Mouse (Mus musculus): Measurements from ENCODE around the gene Htt. TPM values are rescaled to one million over a fixed set of nuclear protein-coding genes. Genes with fewer than 3 reads are reported as not detected.

Gene Htt
- polyA plus RNA-seq, 1 experiment from 2014 or later, result 8.3 TPM

DNA sequence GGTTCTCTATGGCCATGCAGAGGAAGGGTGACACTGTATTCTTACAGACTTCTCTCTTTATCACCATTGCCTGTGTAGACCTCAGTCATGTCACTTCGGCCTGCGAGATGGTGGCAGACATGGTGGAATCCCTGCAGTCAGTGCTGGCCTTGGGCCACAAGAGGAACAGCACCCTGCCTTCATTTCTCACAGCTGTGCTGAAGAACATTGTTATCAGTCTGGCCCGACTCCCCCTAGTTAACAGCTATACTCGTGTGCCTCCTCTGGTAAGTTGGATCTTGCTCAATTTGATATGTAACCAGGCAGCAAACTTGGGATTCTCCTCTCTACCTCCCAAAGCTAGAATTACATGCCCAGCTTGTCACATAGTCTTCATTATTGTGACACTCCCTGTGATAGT lies 127.7 kb downstream of the Htt start:
- DNase-seq (ENCODE audit: low spot score), result no peak

DNA sequence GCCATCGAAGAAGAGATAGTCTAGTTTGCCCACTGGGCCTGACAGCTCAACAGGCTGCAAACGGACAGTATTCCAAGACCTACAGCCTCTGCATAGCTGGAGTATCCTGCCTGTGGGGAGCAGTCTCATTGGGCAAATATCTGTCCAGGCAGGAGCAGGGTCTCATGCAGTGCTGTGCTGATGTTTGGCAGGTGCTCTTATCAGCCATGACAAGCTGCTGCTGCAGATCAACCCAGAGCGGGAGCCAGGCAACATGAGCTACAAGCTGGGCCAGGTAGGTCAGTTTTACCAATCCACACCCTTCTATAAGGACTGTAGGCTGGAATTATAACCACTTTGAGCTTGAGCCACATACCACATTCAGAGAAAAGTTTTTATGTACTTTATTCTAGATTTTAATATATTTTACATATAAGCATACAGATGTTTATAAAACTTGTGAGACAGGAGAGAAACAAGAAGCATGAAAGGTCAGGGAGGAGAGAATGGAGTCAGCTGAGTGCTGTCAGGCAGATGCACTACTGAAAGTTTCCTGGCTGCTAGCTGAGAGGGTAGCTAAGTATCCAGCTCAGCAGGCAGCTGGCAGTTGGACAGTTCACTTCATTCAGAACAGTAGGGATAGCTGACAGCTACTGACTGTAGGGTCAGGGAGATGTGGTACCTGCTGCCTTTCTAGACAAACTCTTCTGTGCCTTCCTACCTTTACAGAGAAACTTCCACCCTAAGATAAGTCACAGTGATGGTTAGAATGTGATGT lies 135.3 kb downstream of the Htt start:
- no peak for DNase-seq (ENCODE audit: low spot score)

DNA sequence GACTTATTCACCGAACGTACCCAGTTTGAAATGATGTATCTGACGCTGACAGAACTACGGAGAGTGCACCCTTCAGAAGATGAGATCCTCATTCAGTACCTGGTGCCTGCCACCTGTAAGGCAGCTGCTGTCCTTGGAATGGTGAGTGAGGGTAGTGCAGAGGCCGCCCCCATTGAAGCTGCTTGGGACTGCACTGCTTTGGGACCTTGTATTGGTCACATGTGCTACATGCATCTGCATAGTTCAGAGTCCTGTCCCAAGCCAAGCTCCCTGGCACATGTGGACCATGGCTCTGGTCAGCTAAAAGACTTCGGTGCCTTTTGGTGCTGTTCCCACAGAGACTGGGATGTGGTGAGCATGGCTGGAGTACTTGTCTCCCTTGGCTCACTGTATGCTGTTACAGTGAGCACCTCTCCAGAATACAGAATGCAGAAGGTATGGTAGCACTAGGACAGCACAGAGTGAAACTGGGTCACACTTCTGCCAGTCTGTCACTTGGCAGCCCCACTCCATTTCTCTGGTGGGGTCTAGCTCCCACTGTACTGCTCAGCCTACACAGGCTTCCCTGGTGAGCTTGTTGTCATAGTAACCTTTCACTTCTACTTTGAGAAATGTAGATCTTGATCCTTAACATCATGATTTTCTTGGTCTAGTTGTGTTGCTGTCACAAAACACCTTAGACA lies 138.4 kb downstream of the Htt start:
- DNase-seq (ENCODE audit: low spot score), result no peak

DNA sequence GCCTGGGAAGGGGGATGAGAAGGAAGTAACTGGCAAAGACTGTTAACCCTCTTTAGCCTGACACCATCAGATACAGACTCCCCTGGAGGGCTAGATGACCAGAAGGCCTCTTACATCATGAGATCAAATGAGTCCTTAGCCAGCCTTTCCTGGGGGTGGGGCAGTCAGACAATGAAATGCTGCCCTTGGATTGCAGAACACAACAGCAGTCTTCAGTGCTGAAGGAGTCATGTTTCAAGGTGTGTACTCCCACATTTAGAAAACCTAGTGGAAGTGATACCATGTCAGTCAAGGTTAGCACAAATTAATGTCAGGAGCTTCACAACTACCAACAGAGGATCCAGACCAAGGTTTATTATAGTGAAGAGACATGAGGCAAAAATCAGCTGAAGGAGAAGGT lies 140.8 kb downstream of the Htt start:
- DNase-seq (ENCODE audit: low spot score), result no peak

DNA sequence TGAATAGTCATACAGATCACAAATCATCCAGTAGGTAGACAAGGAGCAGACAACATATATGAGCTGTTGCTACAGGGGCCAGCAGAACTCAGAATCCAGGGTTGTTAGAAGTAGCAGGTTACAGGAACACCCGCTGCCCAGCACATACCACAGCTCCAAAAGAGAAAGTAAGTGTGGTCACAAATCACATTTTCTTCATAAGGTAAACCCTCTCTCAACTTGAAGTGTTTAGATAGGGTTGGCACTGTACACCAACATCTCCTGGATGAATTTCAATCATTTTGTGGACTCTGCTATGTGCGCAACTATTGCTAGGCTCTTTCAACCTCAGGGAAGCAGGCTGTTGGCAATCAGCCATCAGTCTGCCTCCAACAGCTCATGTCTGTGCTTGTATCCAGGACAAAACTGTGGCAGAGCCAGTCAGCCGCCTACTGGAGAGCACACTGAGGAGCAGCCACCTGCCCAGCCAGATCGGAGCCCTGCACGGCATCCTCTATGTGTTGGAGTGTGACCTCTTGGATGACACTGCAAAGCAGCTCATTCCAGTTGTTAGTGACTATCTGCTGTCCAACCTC lies 141.4 kb downstream of the Htt start:
- DNase-seq (ENCODE audit: low spot score), result no peak

DNA sequence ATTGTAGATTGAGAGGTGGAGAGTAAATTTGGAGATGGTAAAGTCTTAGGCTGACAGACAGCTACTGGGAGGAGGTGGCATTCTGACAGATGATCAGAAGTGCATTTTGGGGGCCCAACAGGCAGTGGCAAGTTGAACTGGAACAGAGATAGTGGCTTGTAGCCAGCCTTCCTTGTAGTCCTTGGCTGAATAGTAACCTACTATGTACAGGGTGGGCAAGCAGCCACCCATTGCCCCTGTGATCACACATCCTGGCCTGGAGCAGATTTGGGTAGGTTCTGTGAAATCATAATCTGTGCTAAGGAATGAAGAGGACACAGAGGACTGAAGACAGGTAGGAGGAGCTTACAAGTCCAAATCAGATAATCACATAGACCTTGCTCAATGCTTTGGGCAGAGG lies 142.9 kb downstream of the Htt start:
- no peak for DNase-seq (ENCODE audit: low spot score)

DNA sequence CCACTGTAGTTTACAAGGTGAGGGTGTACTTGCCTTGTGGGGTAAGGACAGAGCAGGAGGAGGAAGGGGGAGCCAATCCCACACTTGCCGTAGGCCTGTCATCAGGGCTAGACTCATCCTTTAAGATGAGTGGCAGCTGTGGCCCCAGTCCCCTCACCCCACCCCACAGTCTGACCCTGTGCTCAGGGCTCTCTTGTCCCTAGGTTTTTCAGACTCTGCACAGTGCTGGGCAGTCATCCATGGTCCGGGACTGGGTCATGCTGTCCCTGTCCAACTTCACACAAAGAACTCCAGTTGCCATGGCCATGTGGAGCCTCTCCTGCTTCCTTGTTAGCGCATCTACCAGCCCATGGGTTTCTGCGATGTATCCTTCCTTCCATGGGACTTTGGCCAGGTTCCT lies 145.7 kb downstream of the Htt start:
- DNase-seq (ENCODE audit: low spot score), result no peak

DNA sequence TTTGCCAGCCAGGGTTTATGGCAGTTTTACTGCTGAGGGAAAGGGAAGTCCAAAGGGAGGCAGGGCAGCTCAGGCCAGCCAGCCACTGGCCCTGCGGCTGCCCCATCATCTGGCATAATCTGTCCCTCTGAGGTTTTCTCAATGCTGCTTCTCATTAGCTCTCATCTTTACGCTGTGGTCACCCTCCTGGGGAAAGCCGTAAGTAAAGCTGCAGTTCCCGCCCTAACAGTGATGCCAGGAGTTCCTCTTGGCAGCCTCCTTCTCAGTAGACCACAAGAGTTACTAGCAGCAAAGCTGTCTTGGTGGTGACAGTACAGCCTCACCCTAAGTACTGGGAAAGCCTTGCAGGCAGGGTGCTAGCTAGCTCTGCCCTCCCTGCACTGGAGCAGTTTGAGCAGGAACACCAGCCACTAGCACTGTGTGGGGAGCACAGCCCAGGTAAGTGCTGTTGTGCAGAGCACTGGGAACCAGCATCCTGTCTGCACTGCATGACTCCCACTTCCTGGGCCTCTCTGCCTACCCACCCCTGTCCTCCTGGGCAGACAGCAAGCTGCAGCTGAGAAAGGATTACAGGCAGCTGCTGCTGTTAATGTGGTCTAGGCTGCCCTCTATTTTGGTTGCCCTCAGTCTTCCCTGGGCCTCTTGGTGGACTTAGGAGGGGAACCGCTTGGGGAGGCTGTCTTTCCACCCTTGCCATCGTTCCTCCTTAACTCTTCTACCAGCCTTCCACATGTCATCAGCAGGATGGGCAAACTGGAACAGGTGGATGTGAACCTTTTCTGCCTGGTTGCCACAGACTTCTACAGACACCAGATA lies 146.6 kb downstream of the Htt start, which contains the start of gene Msantd1:
Gene Msantd1, plus strand, starts transcription at position 103 of the 816 bp plus-strand sequence.
- peak; percentile 78 for DNase-seq (ENCODE audit: low spot score)

DNA sequence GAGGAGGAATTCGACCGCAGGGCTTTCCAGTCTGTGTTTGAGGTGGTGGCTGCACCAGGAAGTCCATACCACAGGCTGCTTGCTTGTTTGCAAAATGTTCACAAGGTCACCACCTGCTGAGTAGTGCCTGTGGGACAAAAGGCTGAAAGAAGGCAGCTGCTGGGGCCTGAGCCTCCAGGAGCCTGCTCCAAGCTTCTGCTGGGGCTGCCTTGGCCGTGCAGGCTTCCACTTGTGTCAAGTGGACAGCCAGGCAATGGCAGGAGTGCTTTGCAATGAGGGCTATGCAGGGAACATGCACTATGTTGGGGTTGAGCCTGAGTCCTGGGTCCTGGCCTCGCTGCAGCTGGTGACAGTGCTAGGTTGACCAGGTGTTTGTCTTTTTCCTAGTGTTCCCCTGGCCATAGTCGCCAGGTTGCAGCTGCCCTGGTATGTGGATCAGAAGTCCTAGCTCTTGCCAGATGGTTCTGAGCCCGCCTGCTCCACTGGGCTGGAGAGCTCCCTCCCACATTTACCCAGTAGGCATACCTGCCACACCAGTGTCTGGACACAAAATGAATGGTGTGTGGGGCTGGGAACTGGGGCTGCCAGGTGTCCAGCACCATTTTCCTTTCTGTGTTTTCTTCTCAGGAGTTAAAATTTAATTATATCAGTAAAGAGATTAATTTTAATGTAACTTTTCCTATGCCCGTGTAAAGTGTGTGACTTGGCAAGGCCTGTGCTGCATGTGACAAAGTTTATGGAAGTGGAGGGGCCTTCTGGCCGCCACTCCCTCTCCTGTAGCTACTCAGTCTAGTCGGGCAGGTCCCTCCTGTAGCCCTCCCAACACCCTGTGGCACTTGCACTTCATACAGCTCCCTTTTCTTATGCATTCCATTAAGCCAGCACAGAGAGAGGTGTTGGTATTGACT lies 147.4 kb downstream of the Htt start:
- peak; percentile 74 for DNase-seq (ENCODE audit: low spot score)

DNA sequence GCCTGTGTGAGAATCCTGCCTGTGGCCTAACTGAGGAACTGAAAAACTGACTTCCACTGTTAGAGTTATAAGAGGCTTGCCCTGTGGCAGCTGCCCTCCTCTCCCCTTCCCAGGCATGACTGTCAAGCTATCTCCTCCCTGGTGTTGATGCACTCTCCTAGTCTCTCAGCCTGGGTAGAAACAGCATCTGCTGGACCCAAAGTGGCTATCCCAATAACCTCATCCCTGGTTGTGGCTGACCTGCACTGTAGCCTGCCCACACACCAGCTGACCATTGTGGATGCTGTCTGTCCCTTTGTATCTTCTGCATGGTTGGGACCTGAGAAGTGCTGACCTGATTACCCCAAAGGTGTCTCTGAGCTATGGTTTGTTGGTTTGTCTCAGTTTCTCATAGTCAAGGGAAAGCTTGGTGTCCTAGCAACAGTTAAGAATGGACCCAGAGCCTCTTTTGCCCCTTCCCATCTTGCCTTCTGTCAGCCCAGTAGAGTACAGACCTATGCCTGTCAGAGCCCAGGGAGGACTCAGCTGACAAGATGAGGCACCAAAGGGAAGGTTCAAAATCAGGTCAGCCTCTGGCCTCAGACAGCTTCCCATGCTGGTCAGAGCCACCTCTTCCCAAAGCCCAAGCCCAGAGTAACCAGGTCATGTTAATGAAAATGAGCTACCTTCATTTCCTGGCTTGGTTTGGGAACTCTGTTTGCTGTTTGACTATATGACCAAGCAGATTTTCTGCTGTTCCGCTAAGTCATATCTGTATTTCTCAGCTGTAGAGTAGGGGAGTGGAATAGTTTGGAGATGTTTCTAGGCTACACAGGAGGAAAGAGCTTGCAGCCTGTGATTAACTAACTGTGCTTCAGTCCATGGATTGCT lies 148.3 kb downstream of the Htt start:
- no peak for DNase-seq (ENCODE audit: low spot score)

DNA sequence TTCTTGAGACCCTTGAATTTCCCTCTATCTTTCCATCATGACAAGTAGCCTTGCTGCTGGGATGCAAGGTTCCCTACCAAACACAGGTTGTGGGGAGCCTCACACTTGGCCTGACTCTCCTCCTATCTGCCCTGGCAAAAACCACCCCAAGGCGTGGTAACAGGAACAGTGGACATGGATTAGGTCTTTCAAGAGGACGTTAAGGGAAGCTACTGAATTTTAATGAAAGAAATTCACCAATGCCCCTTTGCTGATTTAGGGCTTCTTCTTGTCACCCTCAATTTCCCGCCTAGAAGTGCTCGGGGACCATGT lies 148.9 kb downstream of the Htt start:
- no peak for DNase-seq (ENCODE audit: low spot score)

DNA sequence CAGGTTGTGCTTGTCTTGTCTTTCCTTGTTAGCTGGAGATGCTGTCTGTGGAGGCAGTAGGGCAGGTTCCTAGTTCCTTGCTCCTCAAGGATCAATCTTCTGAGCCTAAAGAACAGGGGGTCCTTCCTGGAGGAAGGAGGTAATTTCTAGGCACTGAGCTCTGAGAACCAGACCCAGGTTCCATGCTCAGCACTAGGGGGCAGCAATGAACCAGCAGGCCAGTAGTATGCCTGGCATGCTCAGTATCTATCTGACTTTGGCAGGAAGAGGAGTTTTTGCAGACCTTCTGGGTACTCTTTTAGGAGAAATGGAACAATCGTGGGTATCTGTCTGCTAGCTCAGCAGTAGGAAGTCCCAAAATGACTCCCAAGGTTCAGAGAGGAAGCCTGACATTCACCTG lies 154.3 kb downstream of the Htt start:
- peak; percentile 73 for DNase-seq (ENCODE audit: low spot score)

DNA sequence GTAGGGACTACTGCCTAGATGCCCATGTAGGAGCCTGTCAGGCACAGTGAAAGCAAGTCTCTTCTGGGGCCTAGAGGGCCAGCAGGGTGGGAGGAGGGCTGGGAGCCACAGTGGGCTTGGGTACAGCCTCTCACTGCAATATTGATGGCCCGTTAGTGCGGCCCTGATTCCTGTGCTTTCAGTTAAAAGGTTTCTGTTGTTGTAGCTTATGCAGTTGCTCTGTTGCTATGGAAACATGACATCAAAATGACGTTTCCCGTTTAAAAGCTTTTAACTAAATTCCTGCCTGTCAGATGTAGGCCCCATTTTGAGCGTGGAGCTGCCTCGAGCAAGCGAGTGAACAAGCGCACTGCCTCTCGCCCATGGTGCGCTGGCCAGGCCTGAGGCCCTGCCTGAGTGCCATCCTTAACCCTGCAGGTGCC lies 155.7 kb downstream of the Htt start:
- DNase-seq (ENCODE audit: low spot score), result no peak

DNA sequence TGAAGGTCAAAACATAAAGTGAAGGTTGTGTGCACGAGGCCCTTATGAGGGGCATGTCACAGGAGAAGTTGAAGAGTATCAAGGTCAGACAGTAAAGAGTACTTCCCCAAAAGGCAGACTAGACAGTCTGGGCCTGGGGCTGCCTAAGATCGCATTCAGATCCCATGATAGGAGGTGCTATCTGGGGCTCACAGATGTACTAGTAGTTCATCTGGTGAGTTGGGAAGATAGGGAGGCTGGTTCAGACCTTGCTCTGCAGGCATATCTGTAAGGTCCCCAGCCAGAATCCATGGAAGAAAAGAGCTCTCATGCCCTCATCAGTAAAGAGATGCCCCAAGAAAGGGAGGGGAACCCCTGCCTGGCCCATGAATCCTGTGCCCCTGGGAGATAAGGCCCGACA lies 157.2 kb downstream of the Htt start:
- no peak for DNase-seq (ENCODE audit: low spot score)

DNA sequence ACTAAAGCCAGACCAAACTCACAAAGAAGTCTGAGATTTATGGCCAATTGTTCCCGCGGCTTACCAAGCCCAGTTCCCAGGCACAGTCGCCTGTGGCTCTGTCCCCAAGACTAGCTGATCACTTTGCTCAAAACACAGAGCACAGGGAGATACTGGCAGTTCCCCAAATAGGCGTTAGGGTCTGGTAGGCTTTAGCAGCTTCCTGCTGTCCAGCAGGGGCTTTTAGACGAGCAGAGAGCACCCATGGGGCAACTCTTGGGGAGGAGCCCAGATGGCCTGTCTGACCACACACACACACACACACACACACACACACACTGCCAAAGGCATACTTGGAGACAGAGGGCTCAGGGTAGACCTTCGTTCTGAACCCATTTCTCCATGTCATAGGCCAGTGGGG lies 161.0 kb downstream of the Htt start:
- DNase-seq (ENCODE audit: low spot score), result no peak

DNA sequence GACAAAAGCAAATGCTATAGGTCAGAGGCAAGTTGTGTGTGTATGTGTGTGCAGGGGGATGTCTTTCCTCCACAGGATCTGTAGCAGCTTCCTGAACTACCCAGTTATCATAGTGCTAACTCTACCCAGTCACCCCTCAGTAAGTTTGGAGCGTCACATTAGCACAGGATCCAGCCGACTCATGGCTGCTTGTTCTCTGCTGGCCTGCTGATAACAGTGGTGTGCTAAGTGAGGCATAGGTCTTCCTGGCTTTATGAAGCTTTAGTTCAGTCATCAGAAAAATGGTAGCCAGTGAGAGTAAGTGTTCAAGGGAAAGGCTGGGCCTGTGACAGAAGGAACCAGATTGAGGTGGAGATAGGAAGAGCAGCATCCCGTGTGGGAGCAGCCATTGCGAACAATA lies 162.4 kb downstream of the Htt start:
- DNase-seq (ENCODE audit: low spot score), result no peak

DNA sequence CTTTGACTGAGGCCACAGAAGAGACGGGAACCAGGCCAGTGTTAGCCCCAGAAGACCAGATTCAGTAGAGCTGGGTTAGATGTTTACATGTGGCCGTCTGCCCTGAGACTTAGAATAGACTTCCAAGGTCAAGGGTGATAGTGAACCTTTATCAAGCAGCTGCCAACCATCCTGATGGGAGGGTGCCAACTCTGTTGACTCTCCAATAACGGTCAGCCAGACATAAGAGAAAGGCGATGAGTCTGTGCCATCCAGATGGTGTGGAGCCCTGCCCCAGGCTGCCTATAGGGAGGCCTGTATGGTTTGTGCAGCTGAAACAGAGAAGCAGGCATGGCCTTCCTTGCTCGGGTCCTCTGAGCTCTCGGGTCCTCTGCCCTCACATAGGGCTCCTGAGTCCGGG lies 163.0 kb downstream of the Htt start:
- DNase-seq (ENCODE audit: low spot score), result no peak

DNA sequence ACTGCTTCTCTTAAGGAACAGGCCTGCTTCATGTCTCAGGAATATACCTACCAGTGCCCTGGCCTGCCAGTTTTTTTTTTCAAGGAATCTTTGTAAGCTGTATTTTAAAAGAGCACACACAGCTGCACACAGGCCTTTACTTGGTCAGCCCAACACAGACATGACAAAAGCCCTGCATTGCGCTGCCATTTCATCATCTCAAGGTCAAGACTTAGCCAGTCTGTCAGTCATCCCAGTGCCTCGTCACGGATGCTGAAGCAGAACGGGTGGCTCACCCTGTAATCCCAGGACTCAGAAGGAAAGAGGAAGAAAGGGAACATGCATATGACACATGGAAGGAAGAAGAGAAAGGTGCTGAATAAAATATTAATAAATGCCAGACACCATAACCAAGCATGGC lies 166.1 kb downstream of the Htt start:
- DNase-seq (ENCODE audit: low spot score), result no peak

DNA sequence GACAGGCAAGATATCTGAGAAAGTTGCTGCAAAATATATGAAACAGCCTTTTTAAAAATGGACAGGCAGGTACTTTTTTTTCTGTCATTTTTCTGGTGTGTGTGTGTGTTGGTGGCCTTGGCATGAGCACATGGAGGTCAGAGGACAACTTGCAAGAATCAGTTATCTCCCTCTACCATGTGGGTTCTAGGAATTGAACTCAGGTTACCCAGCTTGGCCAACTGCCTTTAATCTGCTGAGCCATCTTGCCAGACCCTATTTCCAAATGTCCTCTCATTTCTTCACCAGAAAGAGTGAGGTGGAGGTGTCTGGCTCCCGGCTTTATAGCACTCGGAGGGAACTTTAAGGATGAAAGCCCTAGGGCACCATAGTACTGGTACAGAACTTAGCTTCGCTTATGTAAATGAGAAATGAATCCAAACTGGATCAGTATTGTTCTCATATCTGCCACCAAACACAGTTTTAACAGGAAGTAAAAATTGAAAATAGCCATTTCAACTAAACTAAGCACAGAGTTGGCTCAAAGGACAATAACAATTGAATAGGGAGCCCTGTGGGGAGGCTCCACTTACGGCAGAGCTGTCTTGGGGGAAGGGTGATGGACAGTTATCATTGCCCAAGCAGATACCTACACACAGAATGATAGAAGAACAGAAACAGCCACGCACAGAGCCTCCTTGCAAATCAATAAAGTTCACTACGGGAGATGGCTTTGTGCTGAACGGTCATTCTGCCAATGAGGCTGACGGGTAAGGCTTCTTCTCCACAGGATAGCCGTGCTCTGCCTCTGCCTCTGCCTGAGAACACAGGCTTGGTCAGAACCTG lies 168.8 kb downstream of the Htt start:
- DNase-seq (ENCODE audit: low spot score), result no peak

Measured in thymus, postnatal 0 days (tissue).